Mouse (Mus musculus) cerebellum, postnatal 25 days (tissue): ENCODE data around the gene Olfr473.
"Not testable (repeated sequence)": the region's sequence is repeated elsewhere in the genome, so short reads cannot be mapped to it uniquely, and the experiment has no call there.

ENCODE experiments used
- DNase-seq, 2 experiments: peaks; one replicate each; pipeline ENCODE4 v3.0.0; 2021; ENCODE audit warnings: mixed read lengths in 2 of 2

Olfr473 gene

DNA sequence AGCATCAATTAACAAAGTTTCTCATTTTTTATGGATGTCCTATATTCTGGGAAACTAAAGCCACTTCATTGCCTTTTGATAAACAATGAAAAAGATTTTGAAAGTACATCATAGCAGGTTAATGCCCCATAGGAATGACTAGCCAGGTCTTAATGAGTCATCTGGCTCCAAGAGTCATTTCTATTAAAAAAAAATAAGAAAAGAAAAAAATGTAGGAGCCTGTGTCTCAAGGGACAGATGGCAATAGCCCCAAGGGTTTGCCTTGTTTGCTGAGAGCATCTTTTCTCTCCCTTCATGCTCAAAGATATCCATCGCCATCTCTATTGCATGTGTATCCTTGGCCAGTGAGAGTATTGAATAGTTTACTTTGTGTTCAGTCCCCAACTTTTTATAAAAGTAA, at the start of gene Olfr473:
Gene Olfr473, plus strand, starts transcription at position 301 of the 400 bp plus-strand sequence.
- DNase-seq = no peak

DNA sequence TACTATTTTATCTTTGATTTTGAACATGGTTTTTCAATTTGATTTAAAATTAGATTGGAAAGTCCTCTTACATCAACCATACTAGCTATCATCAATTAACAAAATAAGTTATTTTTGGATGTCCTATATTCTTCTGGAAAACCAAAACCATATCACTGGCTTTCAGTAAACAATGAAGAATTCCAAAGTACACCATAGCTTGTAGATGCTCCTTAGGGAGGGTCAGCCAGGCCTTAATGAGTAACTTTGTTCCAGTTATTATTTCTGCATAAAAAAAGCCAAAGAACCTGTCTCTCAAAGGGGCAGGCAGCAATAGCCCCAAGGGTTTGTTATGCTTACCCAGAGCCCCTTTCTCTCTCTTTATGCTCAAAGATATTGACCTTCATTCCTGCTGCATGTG, 32.6 kb upstream of the Olfr473 start, which contains the start of gene Olfr472:
Gene Olfr472, plus strand, starts transcription at position 301 of the 400 bp plus-strand sequence.
- no peak for DNase-seq

DNA sequence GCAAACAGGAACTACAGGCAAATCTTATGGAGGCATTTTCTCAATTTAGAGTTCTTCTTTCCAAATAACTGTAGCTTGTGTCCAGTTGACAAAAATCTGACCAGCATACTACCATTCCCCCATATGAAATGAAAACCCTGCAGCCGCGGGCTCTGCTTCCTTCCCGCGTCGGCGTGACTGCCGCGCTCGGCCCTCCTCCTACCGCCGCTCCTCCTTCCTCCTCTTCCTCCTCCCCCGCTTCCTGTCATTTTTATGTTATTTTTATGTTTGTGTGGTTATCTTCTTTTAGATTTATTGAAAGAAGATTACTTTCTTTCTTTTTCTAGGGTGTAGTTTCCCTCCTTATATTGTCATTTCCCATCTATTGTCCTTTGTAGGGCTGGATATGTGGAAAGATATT, 22.3 kb downstream of the Olfr473 start:
- DNase-seq = not testable (repeated sequence)

DNA sequence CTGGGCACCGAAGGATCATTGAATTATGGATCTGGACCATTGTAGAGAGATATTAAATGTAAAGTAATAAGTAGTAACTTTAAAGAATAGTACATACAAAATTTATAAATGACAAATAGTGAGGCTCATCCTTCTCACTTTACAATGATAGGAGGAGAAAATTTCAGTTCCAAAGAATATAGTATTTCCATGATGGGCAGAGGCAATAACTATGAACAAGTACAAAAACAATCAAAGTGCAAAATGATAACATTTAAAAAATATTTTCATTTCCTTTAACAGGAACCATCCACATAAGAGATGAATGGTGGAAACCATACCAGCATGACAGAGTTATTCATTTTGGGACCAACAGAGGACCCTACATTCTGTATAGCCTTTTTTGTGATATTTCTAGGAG, 24.1 kb downstream of the Olfr473 start, which contains the start of gene Olfr474:
Gene Olfr474, plus strand, starts transcription at position 301 of the 400 bp plus-strand sequence.
- DNase-seq = no peak

DNA sequence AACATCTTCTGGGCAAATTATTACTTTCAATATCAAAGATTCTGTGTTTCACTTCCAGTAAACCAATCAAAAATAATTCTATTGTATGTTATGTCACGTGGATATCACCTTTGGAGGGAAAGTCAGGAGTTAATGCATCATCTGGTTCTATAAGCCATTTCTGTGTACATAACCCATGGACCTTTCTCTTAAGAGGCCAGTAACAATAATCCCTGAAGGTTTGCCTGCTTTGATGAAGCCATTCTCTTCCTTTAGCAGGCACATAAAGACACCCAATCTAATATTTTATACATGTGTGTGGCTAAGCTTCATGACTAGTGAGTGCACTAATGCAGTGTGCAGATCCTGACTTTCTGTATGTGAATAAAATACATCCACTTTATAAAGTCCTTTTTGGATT, 34.3 kb downstream of the Olfr473 start, which contains the start of gene Olfr476:
Gene Olfr476, plus strand, starts transcription at position 301 of the 400 bp plus-strand sequence.
- no peak for DNase-seq
